Mouse (Mus musculus) layer of hippocampus, adult 11-12 months (tissue): ENCODE results near the gene Chrm1.

Experiments used
- DNase-seq: peaks from one replicate; pipeline ENCODE4 v3.0.0; 2022; ENCODE audit warnings: low spot score

Chrm1 gene

GRCm38 (mm10) chr19:8683627-8684026, 20.0 kb downstream of the Chrm1 start:
- no peak for DNase-seq

GRCm38 (mm10) chr19:8691871-8692539, 28.4 kb downstream of the Chrm1 start:
- DNase-seq, result no peak

GRCm38 (mm10) chr19:8692740-8693139, 29.2 kb downstream of the Chrm1 start:
- DNase-seq, result no peak

DNA sequence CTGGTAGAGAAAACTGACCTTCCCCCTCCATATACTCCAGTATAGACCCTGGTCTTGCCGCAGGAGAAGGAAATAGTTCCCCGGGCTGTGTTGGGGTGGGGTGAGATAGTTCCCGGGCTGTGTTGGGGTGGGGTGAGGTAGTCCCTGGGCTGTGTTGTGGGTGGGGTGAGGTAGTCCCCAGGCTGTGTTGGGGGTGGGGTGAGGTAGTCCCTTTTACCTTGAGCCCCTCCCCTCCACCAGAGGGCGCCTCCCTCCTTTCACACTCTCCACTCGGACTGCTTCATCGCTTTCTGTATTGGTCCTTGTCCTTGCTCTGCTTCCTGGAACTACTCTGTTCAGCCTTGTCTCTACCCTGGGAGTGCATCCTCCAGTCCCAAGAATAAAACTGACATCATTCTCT, 31.7 kb downstream of the Chrm1 start:
- DNase-seq, result no peak

DNA sequence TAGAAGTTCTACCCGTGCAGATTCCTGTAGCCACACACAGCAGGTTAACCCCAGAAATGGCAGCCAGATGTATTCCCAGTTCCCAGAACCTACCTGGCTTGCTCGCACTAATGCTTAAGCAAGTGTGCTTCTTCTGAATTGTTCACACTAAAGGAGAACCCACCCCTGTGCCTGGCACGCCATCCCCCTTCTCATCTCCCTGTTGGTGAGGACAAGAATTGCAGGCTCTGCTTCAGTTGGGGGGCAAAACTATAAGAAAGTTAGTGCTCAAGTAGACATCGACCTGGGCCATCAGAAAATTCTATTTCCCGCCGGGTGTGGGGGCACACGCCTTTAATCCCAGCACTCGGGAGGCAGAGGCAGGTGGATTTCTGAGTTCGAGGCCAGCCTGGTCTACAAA, 36.1 kb downstream of the Chrm1 start:
- no peak for DNase-seq

- no peak for DNase-seq
These were observed 38.9 kb downstream of the Chrm1 start for GRCm38 (mm10) chr19:8702458-8702857.

GRCm38 (mm10) chr19:8703571-8703970, 40.0 kb downstream of the Chrm1 start:
- DNase-seq, result no peak

- no peak for DNase-seq
These were observed 41.6 kb downstream of the Chrm1 start for GRCm38 (mm10) chr19:8705026-8705708.

GRCm38 (mm10) chr19:8706132-8706667, 42.6 kb downstream of the Chrm1 start:
- no peak for DNase-seq

DNA sequence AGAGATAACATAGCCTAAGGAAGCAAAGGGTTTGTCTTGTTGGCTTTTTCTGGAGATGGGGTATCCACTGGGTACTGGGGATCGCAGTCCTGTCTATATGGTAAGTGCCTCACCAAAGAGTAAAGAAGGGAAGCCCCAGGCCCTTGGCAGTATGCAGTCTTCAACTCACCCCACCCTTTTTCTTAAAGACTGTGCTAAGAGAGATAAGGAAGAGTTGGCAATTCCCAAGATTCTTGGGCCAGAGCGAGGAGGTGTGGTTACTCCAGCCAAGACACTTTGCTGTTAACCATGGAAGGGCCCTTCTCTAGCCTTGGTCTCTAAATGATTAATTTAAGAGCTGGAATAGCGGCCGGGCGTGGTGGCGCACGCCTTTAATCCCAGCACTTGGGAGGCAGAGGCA, 43.3 kb downstream of the Chrm1 start:
- DNase-seq, result no peak

DNA sequence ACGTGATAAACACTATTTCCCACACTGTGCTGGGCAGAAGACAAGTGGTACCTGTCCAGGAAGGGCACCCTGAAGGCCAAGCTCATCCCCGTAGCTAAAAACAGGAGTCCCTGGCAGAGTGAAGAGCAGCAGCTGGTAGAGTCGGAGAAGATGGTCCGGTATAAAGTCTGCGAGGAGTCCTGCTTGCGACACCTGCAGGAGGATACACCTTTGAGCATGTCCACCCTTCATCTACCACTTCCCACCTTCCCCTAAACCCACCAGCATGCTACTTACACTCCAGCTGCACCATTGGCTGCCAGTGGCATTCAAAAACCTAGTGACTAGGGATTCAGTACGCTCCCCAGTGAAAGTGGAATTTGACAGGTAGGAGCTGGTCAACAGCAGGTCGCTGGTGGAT, 45.4 kb downstream of the Chrm1 start:
- no peak for DNase-seq

DNA sequence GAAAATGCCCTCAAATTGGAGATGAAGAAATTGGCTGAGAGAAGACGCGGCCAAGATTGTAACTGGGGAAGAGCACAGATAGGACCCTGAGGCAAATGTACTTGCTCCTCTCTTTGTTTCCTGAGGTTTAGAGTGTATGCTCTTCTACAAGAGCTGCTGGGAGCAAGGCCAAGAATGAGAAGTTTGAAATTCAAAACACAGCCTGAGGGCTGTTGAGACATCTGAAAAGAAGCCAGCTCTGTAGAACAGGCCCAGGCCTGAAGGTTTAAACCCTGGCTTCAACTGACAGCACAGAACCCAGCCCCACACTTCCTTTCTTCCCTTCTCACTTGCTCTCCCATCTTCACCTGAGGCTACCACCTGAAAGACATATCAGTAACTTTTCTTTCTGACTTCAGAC, 46.5 kb downstream of the Chrm1 start:
- no peak for DNase-seq

DNA sequence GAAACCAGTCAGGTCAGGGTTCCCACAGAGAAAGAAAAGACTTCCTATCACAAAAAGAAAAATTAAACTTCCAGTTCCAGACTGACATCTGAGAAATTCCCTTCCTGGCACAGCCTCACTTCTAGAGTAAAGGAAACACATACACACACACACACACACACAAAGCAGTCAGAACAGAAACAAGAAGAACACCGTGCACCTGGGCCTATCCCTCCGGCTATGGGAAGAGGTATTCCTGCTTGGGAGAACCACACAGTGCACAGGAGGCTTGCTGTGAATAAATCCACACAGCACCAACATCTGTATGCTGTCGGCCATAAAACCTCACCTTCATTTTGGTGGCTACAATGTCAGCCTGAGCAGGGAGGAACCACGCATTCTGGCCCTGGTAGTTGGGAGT, 47.9 kb downstream of the Chrm1 start:
- no peak for DNase-seq

GRCm38 (mm10) chr19:8711949-8712869, 48.6 kb downstream of the Chrm1 start:
- DNase-seq, result no peak

GRCm38 (mm10) chr19:8712870-8713305, 49.3 kb downstream of the Chrm1 start:
- peak; percentile 76 for DNase-seq

- DNase-seq, result peak; percentile 96
These were observed 49.9 kb downstream of the Chrm1 start for GRCm38 (mm10) chr19:8713306-8713996.

GRCm38 (mm10) chr19:8713997-8714652, 50.5 kb downstream of the Chrm1 start:
- DNase-seq, result no peak

GRCm38 (mm10) chr19:8714653-8715481, 51.3 kb downstream of the Chrm1 start:
- peak; percentile 19 for DNase-seq

GRCm38 (mm10) chr19:8715868-8716766, 52.5 kb downstream of the Chrm1 start:
- DNase-seq, result no peak
